Mouse (Mus musculus): ENCODE results near the gene Arhgef9.

GRCm38 (mm10) chrX:95012033-95012432 lies 184.6 kb downstream of the Arhgef9 start:
- TF ChIP-seq NELFE (IDR thresholded peaks at IDR 0.05; ENCODE audit: low read depth, low read length) (no peak), TCF12 (IDR thresholded peaks at IDR 0.05; ENCODE audit: low read depth, low read length) (no peak), USF2 (conservative IDR thresholded peaks at IDR 0.05; ENCODE audit: low read depth, low read length) (no peak), POLR2A (IDR thresholded peaks at IDR 0.05; ENCODE audit: low read depth, low read length) (no peak), GABPA (IDR thresholded peaks at IDR 0.05; ENCODE audit: insufficient replicate concordance, low read depth, low read length) (no peak), CTCF (conservative IDR thresholded peaks at IDR 0.05 in 1 of 2, IDR thresholded peaks at IDR 0.05 in 1 of 2; ENCODE audit: low read depth in 2 of 2, low read length in 2 of 2) (peak in 1 of 2 experiments; percentile 85; a peak in 2 of 4 replicates)

All from CH12.LX (cell line).